Mouse (Mus musculus): Measurements from ENCODE around the gene Stk38l.
"Not testable (repeated sequence)": the region's sequence is repeated elsewhere in the genome, so short reads cannot be mapped to it uniquely, and the experiment has no call there.

- not testable (repeated sequence) for TF ChIP-seq CTCF, EP300 (IDR thresholded peaks at IDR 0.05; ENCODE audit: low read depth)
Observed at GRCm38 (mm10) chr6:146775864-146776263, 51.1 kb downstream of the Stk38l start.

Measured in liver, postnatal 0 days (tissue).